Mouse (Mus musculus): ENCODE measurements around the gene Dzip1l. TPM values are rescaled to one million over a fixed set of nuclear protein-coding genes. Genes with fewer than 3 reads are reported as not detected.
"Not testable (repeated sequence)": the region's sequence is repeated elsewhere in the genome, so short reads cannot be mapped to it uniquely, and the experiment has no call there.

Dzip1l gene
- polyA plus RNA-seq (2014; fragmentation: Nextera tagmentation; extraction: Ambion mirVana) = 21.4 and 21.7 TPM in 2 replicates

- peaks cover 19% of the 10 kb centered on the region for H3K4me1 ChIP-seq (replicated peaks; ENCODE audit: control insufficient read depth, insufficient read depth, low read length)
- ATAC-seq (replicated peaks; ENCODE audit: low FRiP score) = peak; percentile 92
- peak within 1 kb of the TSS; percentile 46 for H3K4me3 ChIP-seq (ENCODE audit: low read depth, low read length)
- H3K27ac ChIP-seq (ENCODE audit: low read depth, low read length) = peak within 1 kb of the TSS; percentile 80; the same call in 1 of the 2 replicates
- H3K27me3 ChIP-seq (ENCODE audit: control insufficient read depth, insufficient read depth, low read length) = no peaks in the 10 kb centered on the region
- no peaks in the 10 kb centered on the region for H3K9me3 ChIP-seq (ENCODE audit: control insufficient read depth, low read length)
- peak; percentile 89 for DNase-seq (ENCODE audit: low spot score)
- H3K36me3 ChIP-seq (ENCODE audit: control insufficient read depth, insufficient read depth, low read length) = no peaks in the 10 kb centered on the region
- peak within 1 kb of the TSS; percentile 65 for H3K4me2 ChIP-seq (ENCODE audit: low read depth, low read length, severe bottlenecking)
- WGBS = under 1% methylated on average over 41 of the region's 44 CpGs
- H3K9ac ChIP-seq (ENCODE audit: low read length) = peak within 1 kb of the TSS; percentile 66
These were observed at the start of gene Dzip1l for GRCm38 (mm10) chr9:99629281-99630011. Dzip1l (plus strand) TSS chr9:99629496.

- H3K4me3 ChIP-seq (ENCODE audit: low read depth, low read length) = no peak overlapping the region
- no peak overlapping the region for H3K9ac ChIP-seq (ENCODE audit: low read length)
- no peaks in the 10 kb centered on the region for H3K27me3 ChIP-seq (ENCODE audit: control insufficient read depth, insufficient read depth, low read length)
- H3K9me3 ChIP-seq (ENCODE audit: control insufficient read depth, low read length) = no peaks in the 10 kb centered on the region
- H3K4me2 ChIP-seq (ENCODE audit: low read depth, low read length, severe bottlenecking) = no peak overlapping the region
- H3K27ac ChIP-seq (ENCODE audit: low read depth, low read length) = no peak overlapping the region
- peaks cover 2% of the 10 kb centered on the region; the same call in 1 of the 2 replicates for H3K36me3 ChIP-seq (ENCODE audit: control insufficient read depth, insufficient read depth, low read length)
- whole genome bisulfite sequencing = 56% methylated on average over 2 of the region's 2 CpGs
- 0 out of 2 replicates have a peak, but pooled peaks cover 2% of the 10 kb centered on the region for H3K4me1 ChIP-seq (replicated peaks; ENCODE audit: control insufficient read depth, insufficient read depth, low read length)
- no peak; the same call in 1 of the 2 replicates for ATAC-seq (replicated peaks; ENCODE audit: low FRiP score)
- DNase-seq (ENCODE audit: low spot score) = no peak
These were observed 48.6 kb upstream of the Dzip1l start for GRCm38 (mm10) chr9:99580655-99581054.

GRCm38 (mm10) chr9:99587505-99588202 is 41.6 kb upstream of the Dzip1l start:
- H3K27me3 ChIP-seq (ENCODE audit: control insufficient read depth, insufficient read depth, low read length) = no peaks in the 10 kb centered on the region
- DNase-seq (ENCODE audit: low spot score) (peak; percentile 81), ATAC-seq (replicated peaks; ENCODE audit: low FRiP score) (peak; percentile 46; the same call in 1 of the 2 replicates)
- H3K36me3 ChIP-seq (ENCODE audit: control insufficient read depth, insufficient read depth, low read length) = no peaks in the 10 kb centered on the region; the same call in 1 of the 2 replicates
- 29% methylated on average over 8 of the region's 8 CpGs for WGBS
- no peaks in the 10 kb centered on the region for H3K9me3 ChIP-seq (ENCODE audit: control insufficient read depth, low read length)
- H3K4me1 ChIP-seq (replicated peaks; ENCODE audit: control insufficient read depth, insufficient read depth, low read length) = no peaks in the 10 kb centered on the region
- H3K27ac ChIP-seq (ENCODE audit: low read depth, low read length) = no peak overlapping the region
- H3K9ac ChIP-seq (ENCODE audit: low read length) = no peak overlapping the region
- H3K4me2 ChIP-seq (ENCODE audit: low read depth, low read length, severe bottlenecking) = no peak overlapping the region
- H3K4me3 ChIP-seq (ENCODE audit: low read depth, low read length) = no peak overlapping the region

- Histone ChIP-seq H3K4me3 (ENCODE audit: low read depth, low read length) (no peak overlapping the region), H3K9ac (ENCODE audit: low read length) (no peak overlapping the region), H3K9me3 (ENCODE audit: control insufficient read depth, low read length) (no peaks in the 10 kb centered on the region), H3K27me3 (ENCODE audit: control insufficient read depth, insufficient read depth, low read length) (no peaks in the 10 kb centered on the region), H3K4me2 (ENCODE audit: low read depth, low read length, severe bottlenecking) (no peak overlapping the region), H3K36me3 (ENCODE audit: control insufficient read depth, insufficient read depth, low read length) (no peaks in the 10 kb centered on the region), H3K27ac (ENCODE audit: low read depth, low read length) (no peak overlapping the region), H3K4me1 (replicated peaks; ENCODE audit: control insufficient read depth, insufficient read depth, low read length) (no peaks in the 10 kb centered on the region)
- WGBS = 84% methylated on average over 8 of the region's 8 CpGs
- DNase-seq (ENCODE audit: low spot score) (no peak), ATAC-seq (replicated peaks; ENCODE audit: low FRiP score) (no peak)
These were observed 38.2 kb upstream of the Dzip1l start for GRCm38 (mm10) chr9:99591144-99591543.

- 93% methylated on average over 6 of the region's 6 CpGs for WGBS
- not testable (repeated sequence) for H3K27me3 ChIP-seq (ENCODE audit: control insufficient read depth, insufficient read depth, low read length); DNase-seq (ENCODE audit: low spot score); H3K9ac ChIP-seq (ENCODE audit: low read length); H3K27ac ChIP-seq (ENCODE audit: low read depth, low read length); H3K4me3 ChIP-seq (ENCODE audit: low read depth, low read length); H3K4me2 ChIP-seq (ENCODE audit: low read depth, low read length, severe bottlenecking); H3K36me3 ChIP-seq (ENCODE audit: control insufficient read depth, insufficient read depth, low read length); H3K9me3 ChIP-seq (ENCODE audit: control insufficient read depth, low read length); H3K4me1 ChIP-seq (replicated peaks; ENCODE audit: control insufficient read depth, insufficient read depth, low read length); ATAC-seq (replicated peaks; ENCODE audit: low FRiP score)
These were observed 30.2 kb upstream of the Dzip1l start for GRCm38 (mm10) chr9:99599127-99599526.

- Histone ChIP-seq H3K9me3 (ENCODE audit: control insufficient read depth, low read length) (no peaks in the 10 kb centered on the region), H3K36me3 (ENCODE audit: control insufficient read depth, insufficient read depth, low read length) (no peaks in the 10 kb centered on the region), H3K4me3 (ENCODE audit: low read depth, low read length) (no peak overlapping the region), H3K9ac (ENCODE audit: low read length) (no peak overlapping the region), H3K27ac (ENCODE audit: low read depth, low read length) (no peak overlapping the region), H3K4me2 (ENCODE audit: low read depth, low read length, severe bottlenecking) (no peak overlapping the region), H3K4me1 (replicated peaks; ENCODE audit: control insufficient read depth, insufficient read depth, low read length) (no peaks in the 10 kb centered on the region), H3K27me3 (ENCODE audit: control insufficient read depth, insufficient read depth, low read length) (no peaks in the 10 kb centered on the region)
- no peak for DNase-seq (ENCODE audit: low spot score)
- no peak for ATAC-seq (replicated peaks; ENCODE audit: low FRiP score)
- WGBS = 82% methylated on average over 2 of the region's 2 CpGs
These were observed 25.7 kb upstream of the Dzip1l start for GRCm38 (mm10) chr9:99603566-99603965.

- WGBS = 54% methylated on average over 2 of the region's 2 CpGs
- no peak within 1 kb of the TSS for H3K9ac ChIP-seq (ENCODE audit: low read length)
- ATAC-seq (replicated peaks; ENCODE audit: low FRiP score) = no peak
- no peak for DNase-seq (ENCODE audit: low spot score)
- no peak within 1 kb of the TSS for H3K4me2 ChIP-seq (ENCODE audit: low read depth, low read length, severe bottlenecking)
- no peak within 1 kb of the TSS for H3K27ac ChIP-seq (ENCODE audit: low read depth, low read length)
- no peaks in the 10 kb centered on the region for H3K4me1 ChIP-seq (replicated peaks; ENCODE audit: control insufficient read depth, insufficient read depth, low read length)
- H3K9me3 ChIP-seq (ENCODE audit: control insufficient read depth, low read length) = no peaks in the 10 kb centered on the region
- no peak within 1 kb of the TSS for H3K4me3 ChIP-seq (ENCODE audit: low read depth, low read length)
- H3K36me3 ChIP-seq (ENCODE audit: control insufficient read depth, insufficient read depth, low read length) = no peaks in the 10 kb centered on the region
- H3K27me3 ChIP-seq (ENCODE audit: control insufficient read depth, insufficient read depth, low read length) = no peaks in the 10 kb centered on the region
These were observed 17.1 kb upstream of the Dzip1l start, which contains the start of gene A4gnt for GRCm38 (mm10) chr9:99612202-99612601. A4gnt (plus strand) TSS chr9:99612502.

- no peak overlapping the region for H3K27ac ChIP-seq (ENCODE audit: low read depth, low read length)
- ATAC-seq (replicated peaks; ENCODE audit: low FRiP score) (no peak), DNase-seq (ENCODE audit: low spot score) (no peak)
- 93% methylated on average over 7 of the region's 8 CpGs for WGBS
- H3K9me3 ChIP-seq (ENCODE audit: control insufficient read depth, low read length) = no peaks in the 10 kb centered on the region
- no peak overlapping the region for H3K4me3 ChIP-seq (ENCODE audit: low read depth, low read length)
- H3K36me3 ChIP-seq (ENCODE audit: control insufficient read depth, insufficient read depth, low read length) = no peaks in the 10 kb centered on the region
- H3K4me2 ChIP-seq (ENCODE audit: low read depth, low read length, severe bottlenecking) = no peak overlapping the region
- H3K9ac ChIP-seq (ENCODE audit: low read length) = no peak overlapping the region
- no peaks in the 10 kb centered on the region for H3K27me3 ChIP-seq (ENCODE audit: control insufficient read depth, insufficient read depth, low read length)
- H3K4me1 ChIP-seq (replicated peaks; ENCODE audit: control insufficient read depth, insufficient read depth, low read length) = no peaks in the 10 kb centered on the region
These were observed 9.6 kb upstream of the Dzip1l start for GRCm38 (mm10) chr9:99619688-99620087.
